23 mouse cellular contexts compared by ENCODE assay signal in the genomic region with DNA sequence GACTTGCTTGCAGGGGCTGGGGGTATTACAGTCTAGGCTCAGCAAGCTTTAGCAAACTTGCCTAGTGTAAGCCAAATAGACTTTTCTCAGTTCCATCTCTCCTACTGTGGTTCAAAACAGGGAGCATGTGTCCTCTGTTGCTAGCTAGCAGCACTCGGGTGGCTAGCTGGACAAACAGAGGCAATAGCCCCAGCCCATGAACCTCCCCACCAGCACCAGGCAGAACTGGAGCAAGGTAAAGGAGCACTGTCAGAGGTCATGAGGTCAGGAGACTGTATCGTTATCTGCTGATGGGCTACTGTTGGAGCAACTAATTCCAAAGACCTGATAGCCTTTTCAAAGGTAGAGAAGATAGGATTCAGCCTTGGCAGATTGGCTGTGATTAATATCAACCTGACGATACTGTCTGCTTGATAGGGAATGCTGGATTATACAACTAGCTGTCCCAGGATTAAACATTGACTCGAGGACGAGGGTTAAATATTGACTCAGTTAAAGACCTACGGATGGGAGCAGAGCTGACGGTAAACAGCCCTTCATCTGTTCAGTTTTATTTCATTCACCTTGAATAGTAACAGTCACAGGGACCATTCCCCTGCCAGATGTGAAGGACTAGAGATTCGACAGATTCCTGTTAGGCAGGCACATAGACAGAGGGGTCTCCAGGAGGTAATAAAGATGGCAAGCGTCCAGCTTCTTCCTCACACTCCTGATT. TPM values are rescaled to one million over a fixed set of nuclear protein-coding genes. Genes with fewer than 3 reads are reported as not detected.
A peak's percentile ranks its signal among the peaks of the same experiment; 100 is the strongest.
DNase-seq lines count a peak whose midpoint lies in the region; ATAC-seq lines count a peak whose summit lies in the region.
"Had no signal": no experiment of that assay in that cellular context is flagged by ENCODE, and none has a peak within 500 bp of the region (broad histone marks: within the 10 kb centered on the region; RNA-seq: fewer than 3 reads in every experiment).

No protein-coding gene starts in this region.

- 0 out of 2 replicates have a peak, but pooled peaks cover 5% of the 10 kb centered on the region for H3K4me1 ChIP-seq in liver, embryonic 13.5 days (replicated peaks)
- peaks cover 8% of the 10 kb centered on the region for H3K4me1 ChIP-seq in stomach, embryonic 16.5 days (ENCODE audit: control insufficient read depth, insufficient read depth, low read length)
- H3K4me1 ChIP-seq: embryonic facial prominence, embryonic 13.5 days; hindbrain, embryonic 10.5 days; neural tube, embryonic 13.5 days had no signal

- WGBS in liver, embryonic 13.5 days (ENCODE audit: insufficient replicate concordance): 58% methylated on average over 9 of the region's 9 CpGs
- WGBS in stomach, embryonic 16.5 days: 45% methylated on average over 9 of the region's 9 CpGs

- peak overlapping the region; percentile 76 for H3K27ac ChIP-seq in liver, embryonic 13.5 days
- no peak overlapping the region; the same call in 1 of the 2 replicates for H3K27ac ChIP-seq in stomach, embryonic 16.5 days (ENCODE audit: low read length)
- H3K27ac ChIP-seq: embryonic facial prominence, embryonic 13.5 days; heart, adult 2 months; hindbrain, embryonic 10.5 days; neural tube, embryonic 13.5 days had no signal

- no peaks in the 10 kb centered on the region for H3K27me3 ChIP-seq in liver, embryonic 13.5 days
- H3K27me3 ChIP-seq in stomach, embryonic 16.5 days (ENCODE audit: control insufficient read depth, insufficient read depth, low read length): no peaks in the 10 kb centered on the region
- H3K27me3 ChIP-seq: embryonic facial prominence, embryonic 13.5 days; neural tube, embryonic 13.5 days had no signal

- ATAC-seq in liver, embryonic 13.5 days (ENCODE audit: low read depth): peak; percentile 80
- 0 out of 2 replicates have a peak, but pooled peaks have one; percentile 15 for ATAC-seq in stomach, embryonic 16.5 days (ENCODE audit: insufficient read depth, low FRiP score)
- ATAC-seq: activated CD4-positive, CD25-positive, alpha-beta regulatory T cell, adult 4 months; Patski had no signal

- H3K4me3 ChIP-seq in liver, embryonic 13.5 days (replicated peaks): no peak overlapping the region
- H3K4me3 ChIP-seq in stomach, embryonic 16.5 days (replicated peaks; ENCODE audit: low read length): no peak overlapping the region
- H3K4me3 ChIP-seq: embryonic facial prominence, embryonic 13.5 days; heart, adult 2 months; hindbrain, embryonic 10.5 days; neural tube, embryonic 13.5 days had no signal

- no peaks in the 10 kb centered on the region for H3K36me3 ChIP-seq in liver, embryonic 13.5 days
- H3K36me3 ChIP-seq in stomach, embryonic 16.5 days (ENCODE audit: control insufficient read depth, insufficient read depth, low read length): no peaks in the 10 kb centered on the region
- H3K36me3 ChIP-seq: embryonic facial prominence, embryonic 13.5 days; hindbrain, embryonic 10.5 days; neural tube, embryonic 13.5 days had no signal

- H3K9me3 ChIP-seq in liver, embryonic 13.5 days (replicated peaks): no peaks in the 10 kb centered on the region
- H3K9me3 ChIP-seq in stomach, embryonic 16.5 days (replicated peaks; ENCODE audit: control insufficient read depth, low read length): no peaks in the 10 kb centered on the region
- H3K9me3 ChIP-seq: embryonic facial prominence, embryonic 13.5 days; hindbrain, embryonic 10.5 days; neural tube, embryonic 13.5 days had no signal

- no peak overlapping the region for H3K9ac ChIP-seq in liver, embryonic 13.5 days
- no peak overlapping the region for H3K9ac ChIP-seq in stomach, embryonic 16.5 days (ENCODE audit: low read length)
- H3K9ac ChIP-seq: embryonic facial prominence, embryonic 13.5 days; neural tube, embryonic 13.5 days had no signal

- DNase-seq in kidney, adult 18-20 months: peak; percentile 69
- DNase-seq in kidney, postnatal 10 days: peak; percentile 35
- DNase-seq in liver, embryonic 13.5 days: no peak
- DNase-seq in layer of hippocampus, postnatal 25 days (ENCODE audit: extremely low spot score in 1 of 2, low spot score in 1 of 2): no peak
- DNase-seq in lung, postnatal 36 days: no peak
- DNase-seq in urinary bladder, adult 18-20 months (ENCODE audit: low spot score in 2 of 2): no peak
- DNase-seq in gastrocnemius, postnatal 4 days (ENCODE audit: low spot score in 2 of 2): no peak
- DNase-seq: adrenal gland, postnatal 14 days; cerebellum, adult 11-12 months; heart, adult 2 months; layer of hippocampus, adult 9-11 months had no signal

- no peak overlapping the region for H3K4me2 ChIP-seq in liver, embryonic 13.5 days
- H3K4me2 ChIP-seq in stomach, embryonic 16.5 days (ENCODE audit: low read depth, low read length): no peak overlapping the region
- H3K4me2 ChIP-seq: embryonic facial prominence, embryonic 13.5 days; neural tube, embryonic 13.5 days had no signal

RNA-seq across cellular contexts. Expression of a gene that starts 4.4 kb away (rescaled TPM):
- polyA plus RNA-seq in liver, embryonic 13.5 days (2015; fragmentation: Nextera tagmentation; extraction: Ambion mirVana): 0.13 and 0.21 TPM in 2 replicates
- 0.34 and 0.70 TPM in 2 replicates for polyA plus RNA-seq in stomach, embryonic 16.5 days (2015; fragmentation: Nextera tagmentation; extraction: Ambion mirVana)
- not detected for total RNA-seq in layer of hippocampus, postnatal 25 days (2021)
- total RNA-seq in gastrocnemius, postnatal 4 days (2021): under 1 TPM in 1 of 2 experiments, not detected in 1; 0.08 TPM
- total RNA-seq: heart, adult 2 months had no signal
- polyA plus RNA-seq: C2C12; embryonic facial prominence, embryonic 13.5 days; hindbrain, embryonic 10.5 days; neural tube, embryonic 13.5 days; Patski had no signal

RNA-seq across cellular contexts. Expression of a gene that starts 21.4 kb away (rescaled TPM):
- not detected in 2 replicates for polyA plus RNA-seq in liver, embryonic 13.5 days (2015; fragmentation: Nextera tagmentation; extraction: Ambion mirVana)
- polyA plus RNA-seq in stomach, embryonic 16.5 days (2015; fragmentation: Nextera tagmentation; extraction: Ambion mirVana): 0.42 and 0.56 TPM in 2 replicates
- total RNA-seq in layer of hippocampus, postnatal 25 days (2021): not detected
- not detected for total RNA-seq in gastrocnemius, postnatal 4 days (2021)
- total RNA-seq: adrenal gland, postnatal 14 days; gastrocnemius, adult 8-10 months; left cerebral cortex, postnatal 10 days had no signal
- polyA plus RNA-seq: activated CD4-positive, CD25-positive, alpha-beta regulatory T cell, adult 4 months; C2C12; embryonic facial prominence, embryonic 13.5 days; heart, embryonic 16.5 days; hindbrain, embryonic 10.5 days; neural tube, embryonic 13.5 days; thymus, postnatal 0 days had no signal

RNA-seq across cellular contexts. Expression of a gene that starts 43.4 kb away (rescaled TPM):
- not detected in 2 replicates for polyA plus RNA-seq in liver, embryonic 13.5 days (2015; fragmentation: Nextera tagmentation; extraction: Ambion mirVana)
- polyA plus RNA-seq in stomach, embryonic 16.5 days (2015; fragmentation: Nextera tagmentation; extraction: Ambion mirVana): 0.40 TPM in 1 of 2 replicates, not detected in the other
- total RNA-seq in layer of hippocampus, postnatal 25 days (2021): under 1 TPM in 1 of 2 experiments, not detected in 1; 0.68 TPM
- total RNA-seq in gastrocnemius, postnatal 4 days (2021): under 1 TPM in 1 of 2 experiments, not detected in 1; 0.39 TPM
- total RNA-seq: gastrocnemius, adult 8-10 months had no signal
- polyA plus RNA-seq: C2C12; embryonic facial prominence, embryonic 13.5 days; hindbrain, embryonic 10.5 days; limb, embryonic 14.5 days; neural tube, embryonic 13.5 days; Patski; thymus, postnatal 0 days had no signal

Comparison
In these comparisons a context has a peak if more than half of its experiments do, and no peak if none do; other contexts are left out.
1. DNase-seq: peak in kidney, adult 18-20 months (single experiment) and kidney, postnatal 10 days (single experiment); none in liver, embryonic 13.5 days (single experiment), layer of hippocampus, postnatal 25 days (0 of 2), lung, postnatal 36 days (single experiment), urinary bladder, adult 18-20 months (0 of 2) and gastrocnemius, postnatal 4 days (0 of 2).